Mouse (Mus musculus) brain, embryonic 14.5 days (tissue): ENCODE measurements around the gene Rprd2.

Experiments
- CTCF ChIP-seq: fragments of 200-500 bp; IDR thresholded peaks from 2 replicates; pipeline ENCODE4 v1.5.1; 2012; ENCODE audit warnings: inconsistent platforms, mild to moderate bottlenecking, moderate library complexity, borderline replicate concordance; ENCODE audit not compliant: insufficient read depth, insufficient read length; ENCODE audit errors: extremely low read depth
- POLR2A ChIP-seq: fragments of 200-500 bp; IDR thresholded peaks from 2 replicates; pipeline ENCODE4 v1.6.1; 2012; ENCODE audit warnings: mild to moderate bottlenecking, inconsistent platforms, borderline replicate concordance; ENCODE audit not compliant: poor library complexity, insufficient read depth, insufficient read length, severe bottlenecking; ENCODE audit errors: extremely low read depth

DNA sequence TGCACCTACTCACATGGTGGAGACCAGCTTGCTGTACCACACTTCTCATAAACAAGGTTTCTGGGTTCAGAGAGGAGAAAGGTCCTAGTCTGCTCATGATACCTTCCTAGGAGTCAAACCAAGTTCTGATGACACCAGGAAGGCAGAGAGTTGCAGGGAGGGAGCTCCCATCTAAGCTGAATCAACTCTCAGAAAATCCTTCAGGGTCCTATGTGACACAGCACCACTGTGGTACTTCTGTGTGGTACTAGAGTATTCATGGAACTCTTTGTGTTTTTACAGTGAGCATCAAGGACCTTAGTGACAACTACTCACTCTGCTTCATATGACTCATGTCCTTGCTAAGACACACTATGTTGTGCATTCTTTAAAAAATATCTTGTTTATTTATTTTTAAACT, 58.0 kb downstream of the Rprd2 start:
- TF ChIP-seq POLR2A (no peak), CTCF (no peak)
